Mouse (Mus musculus) c-Kit-positive CD71-positive TER-119-negative erythroid progenitor cells, embryonic 14.5 days (primary cell): ENCODE measurements at regions not wholly inside any gene's neighbourhood (a gene's known extent, or its start where the extent isn't known, plus 50 kb on each side); places are given as distances from the start of the nearest gene placed in this dataset.

Experiments used
- DNase-seq: peaks from one replicate; pipeline ENCODE4 v3.0.0-alpha.2; 2013; ENCODE audit warnings: low read depth

GRCm38 (mm10) chr8:24284966-24285365 is 440.7 kb downstream of the Adam3 start:
- DNase-seq: no peak

DNA sequence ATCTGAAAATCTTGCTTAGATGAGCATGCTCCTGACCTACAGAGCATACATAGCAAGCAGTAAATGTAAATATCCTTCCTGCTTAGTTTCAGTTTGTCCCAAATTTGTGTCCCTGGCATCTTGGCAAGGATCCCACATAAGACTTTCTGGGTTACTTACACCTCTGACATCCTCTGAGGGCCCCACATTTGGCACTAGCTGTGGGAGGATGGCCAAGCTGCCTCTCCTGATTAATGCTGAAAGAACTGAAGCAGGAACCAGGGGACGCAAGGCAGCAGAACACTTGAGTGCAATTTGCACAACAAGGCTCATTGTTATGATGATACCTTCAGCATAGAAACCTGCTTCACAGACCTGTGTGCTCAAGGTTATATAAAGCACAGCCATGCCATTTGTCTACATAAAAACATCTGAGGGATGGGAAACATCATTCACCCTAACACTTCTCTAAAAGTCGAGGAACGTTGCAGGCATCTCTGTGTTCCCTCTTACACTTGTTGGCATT is 441.7 kb downstream of the Adam3 start:
- no peak for DNase-seq

DNA sequence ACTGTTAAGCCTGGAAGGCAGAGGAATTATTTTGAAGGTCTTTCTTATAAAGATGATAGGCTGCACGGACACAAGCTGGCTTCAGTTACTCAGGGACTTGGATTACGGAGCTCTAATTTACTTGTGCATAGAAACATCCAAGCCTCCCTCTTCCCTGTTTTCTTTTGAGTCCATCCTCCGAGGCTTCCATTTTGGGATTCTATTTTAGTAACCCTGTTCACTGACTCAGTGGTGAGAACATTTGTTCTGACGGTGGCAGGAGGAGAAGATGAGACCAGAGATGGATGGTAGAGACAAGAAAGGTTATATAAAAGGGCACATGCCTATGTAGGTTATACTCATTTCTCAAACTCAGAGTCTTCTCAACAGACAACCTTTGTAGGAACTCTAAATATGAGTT is 445.4 kb downstream of the Adam3 start:
- DNase-seq: no peak

DNA sequence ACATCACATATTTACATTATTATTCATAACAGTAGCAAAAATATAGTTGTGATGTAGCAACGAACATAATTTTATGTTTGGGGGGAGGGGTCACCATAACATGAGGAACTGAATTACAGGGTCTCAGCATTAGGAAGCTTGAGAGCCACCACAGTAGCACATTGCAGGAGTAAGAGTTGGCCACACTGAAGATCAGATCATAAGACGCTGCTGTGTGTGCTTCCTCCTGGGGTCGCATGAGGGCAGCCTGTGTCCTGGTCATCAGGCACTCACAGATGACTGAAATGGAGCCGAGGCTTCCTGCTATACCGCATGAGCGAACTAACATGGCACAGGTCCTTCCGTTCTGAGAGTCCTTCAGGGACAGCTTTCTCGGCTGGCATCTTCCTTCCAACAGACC is 447.3 kb downstream of the Adam3 start:
- no peak for DNase-seq

GRCm38 (mm10) chr8:24261359-24261758 is 464.3 kb downstream of the Adam3 start:
- no peak for DNase-seq

DNA sequence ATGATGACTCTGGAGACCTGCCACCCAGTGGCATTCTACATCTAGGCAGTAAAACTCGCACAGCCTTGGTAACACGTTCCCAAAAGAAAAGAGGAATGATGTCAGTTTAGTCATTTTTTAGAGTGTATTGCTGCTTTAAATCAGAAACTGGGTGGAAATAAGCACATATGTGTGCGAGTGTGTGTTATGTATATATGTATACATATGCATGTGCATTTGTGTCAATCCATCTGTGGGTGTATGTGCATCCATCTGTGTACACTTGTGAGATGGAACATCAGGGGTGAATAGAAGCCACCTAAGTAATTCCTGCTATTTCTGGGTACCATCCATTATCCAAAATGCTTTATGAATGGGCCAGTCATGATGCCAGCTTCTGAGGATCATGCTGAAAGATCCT is 467.0 kb downstream of the Adam3 start:
- DNase-seq: no peak

DNA sequence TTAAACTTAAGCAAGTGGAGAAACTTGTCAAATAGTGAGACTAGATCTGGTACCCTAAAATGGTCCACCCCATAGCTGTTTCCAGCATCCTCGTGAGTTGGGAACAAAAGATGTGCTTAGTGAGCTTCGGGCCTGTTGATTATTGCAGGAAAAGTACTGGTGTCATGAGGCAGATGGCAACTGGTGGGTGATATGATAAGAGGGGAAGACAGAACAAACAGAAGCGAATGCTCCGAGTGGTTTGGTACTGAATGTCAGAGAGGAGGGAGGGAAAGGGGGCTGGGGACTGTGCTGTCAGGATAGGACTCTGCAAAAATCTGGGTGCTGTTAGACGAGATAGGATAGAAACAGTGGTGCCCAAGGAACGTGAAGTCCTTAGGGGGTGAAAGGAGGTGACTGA is 483.4 kb downstream of the Adam3 start:
- no peak for DNase-seq

- peak; percentile 3 for DNase-seq
Measured at GRCm38 (mm10) chr8:24240211-24240983, 485.3 kb downstream of the Adam3 start.

GRCm38 (mm10) chr8:24234981-24235380 is 490.7 kb downstream of the Adam3 start:
- DNase-seq: no peak

- DNase-seq: no peak
Measured at GRCm38 (mm10) chr8:24228148-24228547, 497.5 kb downstream of the Adam3 start.

- no peak for DNase-seq
Measured at GRCm38 (mm10) chr8:24227331-24228072, 498.1 kb downstream of the Adam3 start.

- no peak for DNase-seq
Measured at GRCm38 (mm10) chr8:24220222-24220621, 505.4 kb downstream of the Adam3 start.

DNA sequence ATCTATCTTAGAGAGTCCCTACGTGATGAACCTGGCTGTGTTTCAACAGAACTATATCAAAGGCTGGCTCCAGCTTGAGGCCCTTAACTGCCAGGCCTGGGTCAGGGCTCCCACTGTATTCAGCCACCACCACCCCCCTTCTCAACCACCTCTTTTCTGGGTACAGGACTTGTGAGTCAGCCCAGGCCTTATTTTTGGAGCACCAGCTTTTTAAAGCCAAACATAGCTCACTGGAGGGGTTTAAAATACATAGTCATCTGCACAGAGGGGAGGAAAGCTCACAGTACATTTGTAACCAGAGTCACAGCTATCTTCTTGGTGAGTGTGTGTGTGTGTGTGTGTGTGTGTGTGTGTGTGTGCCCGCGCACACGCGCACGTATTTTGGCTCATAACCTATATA is 509.0 kb downstream of the Adam3 start:
- no peak for DNase-seq

GRCm38 (mm10) chr8:24215510-24216138 is 510.0 kb downstream of the Adam3 start:
- no peak for DNase-seq

- no peak for DNase-seq
Measured at GRCm38 (mm10) chr8:24214315-24214714, 511.3 kb downstream of the Adam3 start.

- no peak for DNase-seq
Measured at GRCm38 (mm10) chr8:24212216-24213200, 513.1 kb downstream of the Adam3 start.

GRCm38 (mm10) chr8:24211091-24211490 is 514.6 kb downstream of the Adam3 start:
- DNase-seq: no peak
